Mouse (Mus musculus): Measurements from ENCODE around the gene Cyth1. TPM values are rescaled to one million over a fixed set of nuclear protein-coding genes. Genes with fewer than 3 reads are reported as not detected.

Gene Cyth1
- total and polyA plus RNA-seq, 3 experiments = 13.2 to 13.6 TPM; not detected in 1

DNA sequence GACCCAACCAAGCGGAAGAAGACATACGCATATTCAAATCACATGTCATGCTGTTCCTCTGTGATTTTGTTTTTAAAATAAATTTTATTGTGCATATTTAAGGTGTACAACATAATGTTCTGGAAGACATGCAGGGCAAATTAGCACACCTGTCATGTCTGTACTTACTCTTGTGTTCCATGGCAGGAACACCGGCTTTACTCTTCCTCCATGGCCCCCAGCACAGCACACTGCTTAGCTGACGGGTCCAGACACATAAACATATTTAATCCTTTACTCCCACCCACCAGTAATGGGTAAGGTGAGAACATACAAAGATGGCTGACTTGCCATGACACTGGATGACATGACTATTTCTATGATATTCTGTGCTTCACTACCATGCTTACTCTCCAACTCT lies 29.3 kb downstream of the Cyth1 start:
- H3K36me3 ChIP-seq (ENCODE audit: control insufficient read depth in 1 of 2, insufficient read depth in 2 of 2, low read length in 2 of 2) = no peaks in the 10 kb centered on the region
- no peak for TF ChIP-seq NELFE (IDR thresholded peaks at IDR 0.05; ENCODE audit: low read depth, low read length)
- TF ChIP-seq ZNF384 (IDR thresholded peaks at IDR 0.05; ENCODE audit: low read depth, low read length) = no peak
- no peak for TF ChIP-seq MXI1 (IDR thresholded peaks at IDR 0.05; ENCODE audit: low read depth, low read length)
- no peak for TF ChIP-seq JUND (IDR thresholded peaks at IDR 0.05; ENCODE audit: low read depth, low read length)
- TF ChIP-seq POLR2AphosphoS5 (IDR thresholded peaks at IDR 0.05; ENCODE audit: borderline replicate concordance, low read depth, low read length) = no peak
- TF ChIP-seq TCF12 (IDR thresholded peaks at IDR 0.05; ENCODE audit: low read depth, low read length) = no peak
- TF ChIP-seq KAT2A (conservative IDR thresholded peaks at IDR 0.05; ENCODE audit: low read depth, low read length) = no peak
- TF ChIP-seq BHLHE40 (IDR thresholded peaks at IDR 0.05; ENCODE audit: borderline replicate concordance, low read depth, low read length) = no peak
- TF ChIP-seq ZKSCAN1 (IDR thresholded peaks at IDR 0.05; ENCODE audit: low read depth, low read length) = no peak
- no peak for TF ChIP-seq CHD2 (IDR thresholded peaks at IDR 0.05; ENCODE audit: low read length)
- no peak for TF ChIP-seq MAX (IDR thresholded peaks at IDR 0.05; ENCODE audit: low read length)
- TF ChIP-seq MAFK (IDR thresholded peaks at IDR 0.05; ENCODE audit: borderline replicate concordance, low read depth, low read length) = no peak
- no peak for TF ChIP-seq GABPA (IDR thresholded peaks at IDR 0.05; ENCODE audit: low read depth, low read length)
- no peak for TF ChIP-seq HCFC1 (IDR thresholded peaks at IDR 0.05; ENCODE audit: low read depth, low read length)
- TF ChIP-seq USF1 (IDR thresholded peaks at IDR 0.05; ENCODE audit: low read depth, low read length) = no peak
- no peak for TF ChIP-seq EP300 (IDR thresholded peaks at IDR 0.05; ENCODE audit: low read depth in 1 of 2, low read length in 2 of 2)
- TF ChIP-seq GATA1 (IDR thresholded peaks at IDR 0.05; ENCODE audit: low read depth, low read length) = no peak
- TF ChIP-seq POLR2A (IDR thresholded peaks at IDR 0.05; ENCODE audit: control insufficient read depth in 1 of 2, insufficient read depth in 1 of 2, low read depth in 1 of 2, low read length in 2 of 2, poor library complexity in 1 of 2) = no peak
- no peak for TF ChIP-seq NRF1 (IDR thresholded peaks at IDR 0.05; ENCODE audit: insufficient read depth, low read depth, low read length, poor library complexity, severe bottlenecking)
- peaks cover 0 to 3% of the 10 kb centered on the region in 2 experiments; a peak in 1 of 4 replicates for H3K4me1 ChIP-seq (ENCODE audit: control insufficient read depth in 1 of 2, insufficient read depth in 2 of 2, low read length in 2 of 2)
- H3K27me3 ChIP-seq (ENCODE audit: control insufficient read depth in 1 of 2, insufficient read depth in 2 of 2, low read length in 2 of 2) = no peaks in the 10 kb centered on the region
- no peak for DNase-seq (ENCODE audit: low read depth, low spot score)
- no peak overlapping the region for H3K27ac ChIP-seq (ENCODE audit: control insufficient read depth, low read depth, low read length)
- no peak overlapping the region for H3K9ac ChIP-seq (ENCODE audit: control insufficient read depth, low read depth, low read length, poor library complexity, severe bottlenecking)
- H3K79me2 ChIP-seq (ENCODE audit: control insufficient read depth, insufficient read depth, low read length, poor library complexity) = peaks cover 1% of the 10 kb centered on the region; the same call in 1 of the 2 replicates
- H3K4me3 ChIP-seq (ENCODE audit: control insufficient read depth in 1 of 2, insufficient read depth in 1 of 2, low read depth in 2 of 2, low read length in 2 of 2) = no peak overlapping the region
- no peaks in the 10 kb centered on the region for H3K9me3 ChIP-seq (replicated peaks; ENCODE audit: insufficient read depth, low read length)

DNA sequence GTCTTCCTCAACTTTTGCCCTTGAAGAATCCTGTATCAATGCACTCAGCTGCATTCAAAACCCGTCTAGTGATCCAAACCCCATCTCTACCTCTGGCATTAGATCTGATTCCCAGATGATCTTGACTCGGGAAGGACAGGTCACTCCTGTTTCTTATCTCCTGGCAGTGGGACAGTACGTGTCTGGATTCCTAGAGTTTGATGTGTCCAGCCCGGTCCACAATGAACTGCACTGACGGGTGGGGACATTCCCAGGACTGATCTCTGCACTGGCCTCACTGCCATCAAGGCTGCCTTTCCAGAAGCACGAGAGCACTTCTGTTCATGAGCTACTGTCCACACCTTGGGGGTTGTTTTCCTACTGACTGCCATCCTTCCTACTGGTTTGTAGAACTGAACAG lies 31.9 kb downstream of the Cyth1 start:
- Histone ChIP-seq H3K9me3 (replicated peaks; ENCODE audit: insufficient read depth, low read length) (no peaks in the 10 kb centered on the region), H3K4me3 (ENCODE audit: control insufficient read depth in 1 of 2, insufficient read depth in 1 of 2, low read depth in 2 of 2, low read length in 2 of 2) (no peak overlapping the region), H3K4me1 (ENCODE audit: control insufficient read depth in 1 of 2, insufficient read depth in 2 of 2, low read length in 2 of 2) (peaks cover 2 to 18% of the 10 kb centered on the region in 2 experiments), H3K27ac (ENCODE audit: control insufficient read depth, low read depth, low read length) (no peak overlapping the region), H3K36me3 (ENCODE audit: control insufficient read depth in 1 of 2, insufficient read depth in 2 of 2, low read length in 2 of 2) (peaks cover 0 to 9% of the 10 kb centered on the region in 2 experiments; a peak in 2 of 4 replicates), H3K27me3 (ENCODE audit: control insufficient read depth in 1 of 2, insufficient read depth in 2 of 2, low read length in 2 of 2) (no peaks in the 10 kb centered on the region), H3K9ac (ENCODE audit: control insufficient read depth, low read depth, low read length, poor library complexity, severe bottlenecking) (no peak overlapping the region), H3K79me2 (ENCODE audit: control insufficient read depth, insufficient read depth, low read length, poor library complexity) (peaks cover 1% of the 10 kb centered on the region; the same call in 1 of the 2 replicates)
- TF ChIP-seq POLR2AphosphoS2 (IDR thresholded peaks at IDR 0.05; ENCODE audit: low read length) (no peak), RCOR1 (IDR thresholded peaks at IDR 0.05; ENCODE audit: low read depth, low read length) (no peak), MAX (IDR thresholded peaks at IDR 0.05; ENCODE audit: low read length) (no peak), MAZ (IDR thresholded peaks at IDR 0.05; ENCODE audit: low read depth, low read length) (no peak), MAFK (IDR thresholded peaks at IDR 0.05; ENCODE audit: borderline replicate concordance, low read depth, low read length) (no peak), SMC3 (IDR thresholded peaks at IDR 0.05; ENCODE audit: low read depth, low read length) (no peak), CHD2 (IDR thresholded peaks at IDR 0.05; ENCODE audit: low read length) (no peak), MXI1 (IDR thresholded peaks at IDR 0.05; ENCODE audit: low read depth, low read length) (no peak), ZKSCAN1 (IDR thresholded peaks at IDR 0.05; ENCODE audit: low read depth, low read length) (no peak), SIN3A (IDR thresholded peaks at IDR 0.05; ENCODE audit: low read length) (no peak), CHD1 (IDR thresholded peaks at IDR 0.05; ENCODE audit: low read depth, low read length) (no peak)
- DNase-seq (ENCODE audit: low read depth, low spot score) = no peak

Data from MEL (cell line).